Mouse (Mus musculus) cerebellum, adult 18-20 months (tissue): ENCODE data around the gene Ubald2.
"Not testable (repeated sequence)": the region's sequence is repeated elsewhere in the genome, so short reads cannot be mapped to it uniquely, and the experiment has no call there.

Experiments used
- DNase-seq, 2 experiments: peaks; one replicate each; pipeline ENCODE4 v3.0.0; 2021

Ubald2 gene

DNA sequence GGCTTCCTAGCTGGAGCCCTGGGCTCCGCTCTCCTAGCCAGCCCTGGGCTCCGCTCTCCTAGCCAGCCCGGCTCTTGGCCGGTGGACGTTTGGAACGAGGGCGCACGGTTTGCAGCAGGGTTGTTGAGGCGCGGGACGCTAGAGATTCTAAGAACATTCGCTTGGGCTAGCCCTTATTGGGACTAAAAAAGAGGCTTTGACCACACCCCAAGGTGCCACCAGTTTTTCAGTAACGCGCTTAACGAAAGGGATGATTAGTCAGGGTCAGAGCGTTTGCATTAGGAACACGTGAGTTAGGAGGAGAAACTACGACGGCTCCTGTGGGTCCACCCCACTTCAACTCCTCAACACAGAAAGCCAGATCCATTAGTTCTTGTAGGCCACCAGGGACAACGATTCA is 32.2 kb downstream of the Ubald2 start, which contains the start of gene Qrich2:
Gene Qrich2, minus strand, starts transcription at position 101 of the 400 bp plus-strand sequence.
- DNase-seq: no peak

DNA sequence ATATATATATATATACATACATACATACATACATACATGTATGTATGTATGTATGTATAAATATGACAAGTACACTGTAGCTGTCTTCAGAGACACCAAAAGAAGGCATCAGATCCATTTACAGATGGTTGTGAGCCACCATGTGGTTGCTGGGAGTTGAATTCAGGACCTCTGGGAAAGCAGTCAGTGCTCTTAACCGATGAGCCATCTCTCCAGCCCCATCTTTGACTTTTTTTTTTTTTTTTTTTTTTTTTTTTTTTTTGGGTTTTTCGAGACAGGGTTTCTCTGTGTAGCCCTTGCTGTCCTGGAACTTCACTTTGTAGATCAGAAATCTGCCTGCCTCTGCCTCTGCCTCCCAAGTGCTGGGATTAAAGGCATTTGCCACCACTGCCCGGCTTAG is 34.4 kb downstream of the Ubald2 start:
- not testable (repeated sequence) for DNase-seq

GRCm38 (mm10) chr11:116470249-116470648 is 36.4 kb downstream of the Ubald2 start:
- DNase-seq: no peak

DNA sequence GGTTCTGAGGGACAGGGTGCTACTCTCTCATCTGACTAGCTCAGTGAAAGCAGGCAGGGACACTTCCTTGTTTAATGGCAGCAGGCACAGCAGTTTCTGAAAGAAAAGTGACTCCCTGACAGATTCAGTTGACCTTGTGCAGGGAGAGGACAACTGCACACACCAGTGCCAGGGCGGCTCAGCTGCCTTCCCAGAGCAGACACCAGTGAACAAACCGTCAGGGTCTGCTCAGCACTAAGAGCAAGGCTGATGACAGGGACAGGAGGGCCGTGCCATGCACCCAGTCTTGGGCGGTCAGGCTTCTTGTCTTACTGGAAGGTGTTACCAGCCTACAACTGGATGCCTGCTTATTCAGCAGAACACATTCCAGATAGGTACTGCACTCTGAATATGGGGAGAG is 37.0 kb downstream of the Ubald2 start:
- DNase-seq: no peak

GRCm38 (mm10) chr11:116472275-116472674 is 38.4 kb downstream of the Ubald2 start:
- no peak for DNase-seq

- DNase-seq: no peak
Measured at GRCm38 (mm10) chr11:116476041-116476440, 42.1 kb downstream of the Ubald2 start.

- DNase-seq: no peak
Measured at GRCm38 (mm10) chr11:116476696-116477095, 42.8 kb downstream of the Ubald2 start.

GRCm38 (mm10) chr11:116477160-116477759 is 43.4 kb downstream of the Ubald2 start:
- DNase-seq: no peak

DNA sequence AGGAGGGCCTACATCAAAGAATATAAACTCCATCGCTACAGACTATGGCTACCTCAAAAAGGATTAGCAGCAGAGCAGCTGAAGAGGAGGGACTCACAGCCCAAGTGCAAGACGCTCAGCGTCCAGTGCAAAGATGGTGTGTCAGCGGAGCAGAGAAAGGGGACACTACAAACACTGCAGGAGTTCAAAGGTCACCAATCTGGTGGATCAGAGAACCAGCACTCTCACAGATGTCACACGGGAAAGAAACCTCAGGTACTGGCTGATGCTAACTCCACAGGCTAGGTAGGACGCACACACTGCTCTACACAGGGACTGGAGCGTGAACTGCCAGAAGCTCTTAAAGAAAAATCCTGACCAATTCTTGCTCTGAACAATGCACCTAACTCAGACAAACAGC is 45.1 kb downstream of the Ubald2 start:
- DNase-seq: no peak

DNA sequence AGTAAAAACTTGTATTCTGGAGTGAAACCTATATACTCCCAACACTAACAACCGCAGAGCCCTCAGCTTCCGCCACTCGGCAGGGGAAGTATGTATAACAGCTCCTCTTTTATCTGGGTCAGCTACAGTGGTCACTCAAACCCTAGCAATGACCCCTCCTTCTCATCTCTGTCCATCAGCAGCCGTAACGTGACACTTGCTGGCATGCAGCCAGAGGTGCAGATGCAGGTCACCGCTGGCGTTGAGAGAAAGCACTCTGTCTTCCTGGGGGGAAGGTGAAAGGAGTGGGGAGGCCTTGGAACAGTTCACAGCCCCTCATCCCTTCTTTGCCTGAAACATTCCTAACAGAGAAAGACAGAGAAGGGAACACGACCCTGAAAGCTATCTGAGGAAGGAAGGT is 45.9 kb downstream of the Ubald2 start:
- DNase-seq: no peak

GRCm38 (mm10) chr11:116480975-116481374 is 47.1 kb downstream of the Ubald2 start:
- DNase-seq: no peak

GRCm38 (mm10) chr11:116481776-116482175 is 47.9 kb downstream of the Ubald2 start:
- peak; percentile 39 to 47 for DNase-seq

- no peak for DNase-seq
Measured at GRCm38 (mm10) chr11:116484261-116484660, 50.4 kb downstream of the Ubald2 start.

DNA sequence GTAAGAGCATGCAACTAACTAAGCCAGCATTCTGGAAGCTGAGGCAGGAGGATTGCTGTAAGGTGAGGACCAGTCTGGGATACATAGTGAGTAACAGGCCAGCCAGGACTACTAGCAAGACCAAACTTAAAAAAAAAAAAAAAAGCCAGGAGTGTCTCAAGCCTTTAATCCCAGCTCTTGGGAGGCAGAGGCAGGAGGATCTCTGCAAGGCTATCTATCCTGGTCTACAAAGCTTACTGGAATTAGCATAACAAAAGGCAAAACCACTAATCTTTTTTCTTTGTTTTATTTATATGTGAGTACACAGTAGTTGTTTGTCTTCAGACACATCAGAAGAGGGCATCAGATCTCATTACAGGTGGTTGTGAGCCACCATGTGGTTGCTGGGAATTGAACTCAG is 54.3 kb downstream of the Ubald2 start:
- DNase-seq: no peak
